Mouse (Mus musculus): ENCODE results near the gene Slc5a10. TPM values are rescaled to one million over a fixed set of nuclear protein-coding genes. Genes with fewer than 3 reads are reported as not detected.

Slc5a10 gene
- polyA plus RNA-seq, 1 experiment from 2014 or later = not detected

GRCm38 (mm10) chr11:61699460-61699859 lies 21.2 kb downstream of the Slc5a10 start:
- Histone ChIP-seq H3K36me3 (replicated peaks) (no peaks in the 10 kb centered on the region), H3K4me3 (replicated peaks) (no peak overlapping the region), H3K9me3 (no peaks in the 10 kb centered on the region), H3K27me3 (no peaks in the 10 kb centered on the region), H3K9ac (no peak overlapping the region; the same call in 1 of the 2 replicates), H3K27ac (no peak overlapping the region), H3K4me1 (peaks cover 16% of the 10 kb centered on the region), H3K4me2 (no peak overlapping the region)
- no peak for ATAC-seq (ENCODE audit: low FRiP score)
- 83% methylated on average over 5 of the region's 5 CpGs for WGBS

- no peak overlapping the region for H3K4me2 ChIP-seq
- no peak for ATAC-seq (ENCODE audit: low FRiP score)
- peaks cover 16% of the 10 kb centered on the region for H3K4me1 ChIP-seq
- H3K4me3 ChIP-seq (replicated peaks) = no peak overlapping the region
- H3K9me3 ChIP-seq = no peaks in the 10 kb centered on the region
- no peak overlapping the region for H3K9ac ChIP-seq
- no peak overlapping the region for H3K27ac ChIP-seq
- no peaks in the 10 kb centered on the region for H3K36me3 ChIP-seq (replicated peaks)
- no peaks in the 10 kb centered on the region for H3K27me3 ChIP-seq
Observed at GRCm38 (mm10) chr11:61698852-61699251, 21.8 kb downstream of the Slc5a10 start.

- Histone ChIP-seq H3K9me3 (no peaks in the 10 kb centered on the region), H3K36me3 (replicated peaks) (no peaks in the 10 kb centered on the region), H3K4me1 (no peaks in the 10 kb centered on the region), H3K27me3 (no peaks in the 10 kb centered on the region), H3K9ac (no peak overlapping the region), H3K27ac (no peak overlapping the region), H3K4me2 (no peak overlapping the region), H3K4me3 (replicated peaks) (no peak overlapping the region)
- ATAC-seq (ENCODE audit: low FRiP score) = no peak
- WGBS = 88% methylated on average over 5 of the region's 5 CpGs
Observed at GRCm38 (mm10) chr11:61692996-61693395, 27.6 kb downstream of the Slc5a10 start.

- Histone ChIP-seq H3K4me1 (peaks cover 12% of the 10 kb centered on the region), H3K27me3 (peaks cover 40% of the 10 kb centered on the region), H3K9me3 (no peaks in the 10 kb centered on the region), H3K4me2 (no peak overlapping the region), H3K4me3 (replicated peaks) (no peak overlapping the region), H3K9ac (no peak overlapping the region), H3K36me3 (replicated peaks) (no peaks in the 10 kb centered on the region), H3K27ac (no peak overlapping the region)
- 58% methylated on average over 2 of the region's 2 CpGs for WGBS
- ATAC-seq (ENCODE audit: low FRiP score) = no peak
Observed at GRCm38 (mm10) chr11:61687595-61687994, 33.0 kb downstream of the Slc5a10 start.

GRCm38 (mm10) chr11:61686906-61687453 lies 33.6 kb downstream of the Slc5a10 start:
- no peaks in the 10 kb centered on the region for H3K36me3 ChIP-seq (replicated peaks)
- no peak overlapping the region for H3K9ac ChIP-seq
- H3K27ac ChIP-seq = no peak overlapping the region
- no peak overlapping the region for H3K4me3 ChIP-seq (replicated peaks)
- peaks cover 12% of the 10 kb centered on the region for H3K4me1 ChIP-seq
- no peak overlapping the region for H3K4me2 ChIP-seq
- WGBS = 45% methylated on average over 10 of the region's 10 CpGs
- peaks cover 41% of the 10 kb centered on the region for H3K27me3 ChIP-seq
- ATAC-seq (ENCODE audit: low FRiP score) = no peak
- H3K9me3 ChIP-seq = no peaks in the 10 kb centered on the region

- ATAC-seq (ENCODE audit: low FRiP score) = no peak
- Histone ChIP-seq H3K4me1 (peaks cover 12% of the 10 kb centered on the region), H3K36me3 (replicated peaks) (no peaks in the 10 kb centered on the region), H3K4me2 (no peak overlapping the region), H3K27me3 (peaks cover 41% of the 10 kb centered on the region), H3K4me3 (replicated peaks) (no peak overlapping the region), H3K9me3 (no peaks in the 10 kb centered on the region), H3K9ac (no peak overlapping the region), H3K27ac (no peak overlapping the region)
- 89% methylated on average over 2 of the region's 2 CpGs for WGBS
Observed at GRCm38 (mm10) chr11:61686141-61686540, 34.5 kb downstream of the Slc5a10 start.

- no peaks in the 10 kb centered on the region for H3K36me3 ChIP-seq (replicated peaks)
- no peak overlapping the region for H3K9ac ChIP-seq
- H3K27me3 ChIP-seq = peaks cover 44% of the 10 kb centered on the region
- 71% methylated on average over 8 of the region's 8 CpGs for WGBS
- ATAC-seq (ENCODE audit: low FRiP score) = no peak
- H3K9me3 ChIP-seq = no peaks in the 10 kb centered on the region
- peaks cover 12% of the 10 kb centered on the region for H3K4me1 ChIP-seq
- no peak overlapping the region for H3K27ac ChIP-seq
- 0 out of 2 replicates have a peak overlapping the region, but pooled peaks have one; percentile 61 for H3K4me2 ChIP-seq
- H3K4me3 ChIP-seq (replicated peaks) = no peak overlapping the region
Observed at GRCm38 (mm10) chr11:61685119-61685725, 35.4 kb downstream of the Slc5a10 start.

- peak; percentile 53; the same call in 1 of the 2 replicates for ATAC-seq (ENCODE audit: low FRiP score)
- no peak within 1 kb of the TSS for H3K27ac ChIP-seq
- WGBS = 1% methylated on average over 76 of the region's 76 CpGs
- no peaks in the 10 kb centered on the region for H3K36me3 ChIP-seq (replicated peaks)
- peak within 1 kb of the TSS; percentile 29 for H3K9ac ChIP-seq
- peaks cover 12% of the 10 kb centered on the region for H3K4me1 ChIP-seq
- H3K4me3 ChIP-seq (replicated peaks) = peak within 1 kb of the TSS; percentile 43
- no peaks in the 10 kb centered on the region for H3K9me3 ChIP-seq
- peak within 1 kb of the TSS; percentile 61 for H3K4me2 ChIP-seq
- H3K27me3 ChIP-seq = peaks cover 44% of the 10 kb centered on the region
Observed at GRCm38 (mm10) chr11:61683907-61684731, 36.5 kb downstream of the Slc5a10 start, which contains the start of gene Fam83g. Fam83g (plus strand) TSS chr11:61684091.

GRCm38 (mm10) chr11:61679091-61679866 lies 41.3 kb downstream of the Slc5a10 start:
- 68% methylated on average over 4 of the region's 4 CpGs for WGBS
- Histone ChIP-seq H3K9me3 (no peaks in the 10 kb centered on the region), H3K27me3 (peaks cover 30% of the 10 kb centered on the region), H3K4me3 (replicated peaks) (no peak overlapping the region), H3K4me1 (peaks cover 22% of the 10 kb centered on the region), H3K4me2 (no peak overlapping the region), H3K9ac (no peak overlapping the region), H3K27ac (no peak overlapping the region), H3K36me3 (replicated peaks) (no peaks in the 10 kb centered on the region)
- ATAC-seq (ENCODE audit: low FRiP score) = no peak

- 92% methylated on average over 4 of the region's 4 CpGs for WGBS
- peaks cover 17% of the 10 kb centered on the region for H3K4me1 ChIP-seq
- no peak for ATAC-seq (ENCODE audit: low FRiP score)
Observed at GRCm38 (mm10) chr11:61677709-61678108, 42.9 kb downstream of the Slc5a10 start.

GRCm38 (mm10) chr11:61676216-61676854 lies 44.3 kb downstream of the Slc5a10 start:
- H3K9me3 ChIP-seq = no peaks in the 10 kb centered on the region
- peaks cover 23% of the 10 kb centered on the region for H3K27me3 ChIP-seq
- peaks cover 17% of the 10 kb centered on the region for H3K4me1 ChIP-seq
- ATAC-seq (ENCODE audit: low FRiP score) = no peak
- 77% methylated on average over 7 of the region's 7 CpGs for WGBS
- no peak overlapping the region for H3K4me2 ChIP-seq
- H3K36me3 ChIP-seq (replicated peaks) = no peaks in the 10 kb centered on the region
- no peak overlapping the region for H3K4me3 ChIP-seq (replicated peaks)
- no peak overlapping the region for H3K27ac ChIP-seq
- H3K9ac ChIP-seq = no peak overlapping the region

More at GRCm38 (mm10) chr11:61677709-61678108, 42.9 kb downstream of the Slc5a10 start:
- no peaks in the 10 kb centered on the region for H3K9me3 ChIP-seq
- peaks cover 15% of the 10 kb centered on the region for H3K27me3 ChIP-seq
- no peak overlapping the region for H3K4me2 ChIP-seq
- no peak overlapping the region for H3K9ac ChIP-seq
- H3K27ac ChIP-seq = no peak overlapping the region
- no peak overlapping the region for H3K4me3 ChIP-seq (replicated peaks)
- no peaks in the 10 kb centered on the region for H3K36me3 ChIP-seq (replicated peaks)
